Mouse (Mus musculus) macrophage (primary cell): ENCODE measurements around the gene Dcdc2c. TPM values are rescaled to one million over a fixed set of nuclear protein-coding genes. Genes with fewer than 3 reads are reported as not detected.

Source experiments
- H3K27ac ChIP-seq: fragments of 350-480 bp; formaldehyde crosslinking; 2 replicates; pipeline ENCODE4 v1.9.0; 2021
- H3K36me3 ChIP-seq: fragments of 350-480 bp; formaldehyde crosslinking; 2 replicates; pipeline ENCODE4 v1.9.0; 2021; ENCODE audit errors: inconsistent target
- H3K4me3 ChIP-seq: fragments of 350-480 bp; formaldehyde crosslinking; 2 replicates; pipeline ENCODE4 v1.9.0; 2021; ENCODE audit errors: inconsistent target
- H3K79me2 ChIP-seq: fragments of 350-480 bp; formaldehyde crosslinking; 2 replicates; pipeline ENCODE4 v1.9.0; 2021; ENCODE audit errors: inconsistent target
- WGBS: methylation state at CpG from one replicate; pipeline ENCODE4 v1.1.7; 2026; ENCODE audit warnings: inconsistent platforms; ENCODE audit not compliant: missing documents; 5-methylcytosine and 5-hydroxymethylcytosine counted together
- polyA plus RNA-seq: library from polyadenylated mRNA; stranded (reverse); fragments of 250-400 nt; gene quantifications from 3 replicates; pipeline ENCODE4 v1.2.4, GENCODE M21; 2018; ENCODE audit warnings: inconsistent platforms
- total RNA-seq, 78 experiments: library from RNA; depleted of rRNA; stranded (reverse); fragments of 250-400 nt; gene quantifications; 1 replicate in 9 of 78; 2 replicates in 24 of 78; 3 replicates in 43 of 78; 4 replicates in 2 of 78; pipeline ENCODE4 v1.2.4; 2018; ENCODE audit warnings: inconsistent platforms in 56 of 78

Dcdc2c gene
- 1 to 10 TPM in 1 of 26 experiments, under 1 TPM in 6, not detected in 19; 0.42 to 1.1 (median 0.71) TPM for total RNA-seq (2018; cell fraction: chromatin; rRNA removed)
- total RNA-seq (2018; cell fraction: cytosol; rRNA removed) = not detected
- under 1 TPM in 6 of 26 experiments, not detected in 20; 0.36 to 0.58 (median 0.48) TPM for total RNA-seq (2018; cell fraction: nucleus; rRNA removed)
- not detected in 3 replicates for polyA plus RNA-seq

GRCm38 (mm10) chr12:28552299-28552698, at the start of gene Dcdc2c:
Gene Dcdc2c (minus strand): TSS chr12:28552399.
- no peaks in the 10 kb centered on the region for H3K36me3 ChIP-seq
- no peak within 1 kb of the TSS for H3K4me3 ChIP-seq
- WGBS = 67% methylated on average over 15 of the region's 15 CpGs
- H3K27ac ChIP-seq = no peak within 1 kb of the TSS
- no peaks in the 10 kb centered on the region for H3K79me2 ChIP-seq

GRCm38 (mm10) chr12:28598526-28598991, 46.4 kb upstream of the Dcdc2c start:
- no peaks in the 10 kb centered on the region for H3K79me2 ChIP-seq
- no peak overlapping the region for H3K4me3 ChIP-seq
- 61% methylated on average over 2 of the region's 2 CpGs for WGBS
- H3K36me3 ChIP-seq = no peaks in the 10 kb centered on the region
- H3K27ac ChIP-seq = no peak overlapping the region

DNA sequence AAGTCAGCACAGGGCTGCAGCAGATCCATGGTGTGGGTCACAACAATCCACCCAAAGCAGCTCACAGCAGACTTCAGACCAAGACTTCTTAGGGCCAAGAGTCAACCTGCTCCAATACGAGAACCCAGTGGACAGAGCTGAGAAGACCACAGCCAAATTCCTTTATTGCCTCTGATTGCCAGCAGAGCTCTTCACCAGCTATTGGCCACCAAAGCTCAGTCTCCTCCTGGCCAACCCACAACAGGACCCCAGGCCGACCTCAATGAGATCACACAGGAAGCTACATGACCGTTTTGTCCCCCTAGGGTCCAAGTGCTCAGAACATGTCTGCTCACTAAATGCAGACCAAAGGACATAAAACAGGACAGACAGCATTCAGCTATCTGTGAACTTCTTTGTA, 45.9 kb upstream of the Dcdc2c start:
- WGBS = 35% methylated on average over 3 of the region's 3 CpGs
- no peaks in the 10 kb centered on the region for H3K36me3 ChIP-seq
- H3K79me2 ChIP-seq = no peaks in the 10 kb centered on the region
- H3K27ac ChIP-seq = no peak overlapping the region
- no peak overlapping the region for H3K4me3 ChIP-seq

GRCm38 (mm10) chr12:28597699-28598098, 45.5 kb upstream of the Dcdc2c start:
- Histone ChIP-seq H3K27ac (no peak overlapping the region), H3K4me3 (no peak overlapping the region), H3K36me3 (no peaks in the 10 kb centered on the region), H3K79me2 (no peaks in the 10 kb centered on the region)
- WGBS = 83% methylated on average over 9 of the region's 9 CpGs

DNA sequence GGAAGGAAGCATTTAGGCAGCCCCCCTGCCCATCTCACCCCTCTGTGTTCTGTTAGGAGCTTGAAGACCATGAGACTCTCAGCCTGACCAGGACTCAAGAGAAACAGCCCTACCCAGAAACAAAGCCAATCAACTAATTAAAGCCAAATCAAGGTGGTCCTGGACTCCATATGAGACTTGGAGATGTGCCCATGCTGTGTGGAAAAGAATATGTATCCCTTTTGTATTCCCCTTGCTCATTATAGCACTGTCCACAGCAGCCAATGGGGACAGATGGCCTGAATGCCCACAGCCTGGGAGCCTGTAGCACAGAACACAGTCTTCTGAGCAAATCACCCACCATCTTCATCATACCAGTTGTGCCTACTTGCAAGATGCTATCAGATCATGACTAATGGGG, 44.7 kb upstream of the Dcdc2c start:
- no peak overlapping the region for H3K27ac ChIP-seq
- H3K4me3 ChIP-seq = no peak overlapping the region

DNA sequence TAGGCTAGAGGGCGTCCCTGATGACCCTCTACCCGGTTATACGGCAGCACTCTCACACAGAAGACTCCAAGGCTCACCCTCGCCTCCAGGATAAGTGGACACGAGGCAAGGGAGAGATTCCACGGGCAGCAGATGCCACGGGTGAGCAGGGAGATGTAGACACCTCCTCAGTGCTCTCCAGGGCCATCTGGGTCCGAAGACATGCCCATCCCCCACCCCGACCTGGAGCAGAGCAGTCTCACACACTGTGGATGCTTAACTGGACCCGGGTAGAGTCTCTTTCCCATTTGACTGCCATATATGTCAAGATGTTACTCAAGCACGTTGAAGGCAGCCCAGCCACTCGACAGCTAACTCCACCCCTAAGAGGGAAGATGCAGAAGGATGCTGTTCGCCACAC, 38.2 kb upstream of the Dcdc2c start:
- Histone ChIP-seq H3K36me3 (no peaks in the 10 kb centered on the region), H3K27ac (no peak overlapping the region), H3K79me2 (no peaks in the 10 kb centered on the region), H3K4me3 (no peak overlapping the region)
- 62% methylated on average over 11 of the region's 13 CpGs for WGBS

More for the DNA sequence above, 44.7 kb upstream of the Dcdc2c start:
- no peaks in the 10 kb centered on the region for H3K36me3 ChIP-seq
- no peaks in the 10 kb centered on the region for H3K79me2 ChIP-seq

GRCm38 (mm10) chr12:28589090-28589868, 37.1 kb upstream of the Dcdc2c start:
- WGBS = 13% methylated on average over 24 of the region's 24 CpGs
- no peak overlapping the region for H3K4me3 ChIP-seq

DNA sequence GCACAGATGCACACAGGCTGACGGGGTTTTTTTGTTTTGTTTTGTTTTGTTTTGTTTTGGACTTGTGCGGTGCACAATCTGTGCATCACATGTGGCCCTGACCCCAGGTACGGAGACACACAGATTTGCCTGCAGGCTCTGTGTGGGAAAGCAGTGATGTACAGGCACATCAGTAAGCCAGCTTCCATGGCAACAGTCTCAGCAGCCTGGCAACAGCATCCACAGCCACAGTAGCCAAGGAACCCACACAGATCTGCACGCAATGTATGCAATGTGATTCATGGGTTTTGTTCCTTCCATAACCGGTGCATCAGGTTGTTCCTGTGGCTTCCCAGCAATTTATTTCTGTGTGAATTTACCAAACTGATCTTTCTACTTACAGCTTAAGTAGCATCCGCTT, 35.8 kb upstream of the Dcdc2c start:
- Histone ChIP-seq H3K36me3 (no peaks in the 10 kb centered on the region), H3K4me3 (no peak overlapping the region), H3K79me2 (no peaks in the 10 kb centered on the region), H3K27ac (no peak overlapping the region)
- WGBS = 87% methylated on average over 6 of the region's 6 CpGs

More at GRCm38 (mm10) chr12:28589090-28589868, 37.1 kb upstream of the Dcdc2c start:
- Histone ChIP-seq H3K36me3 (no peaks in the 10 kb centered on the region), H3K79me2 (no peaks in the 10 kb centered on the region), H3K27ac (no peak overlapping the region)

DNA sequence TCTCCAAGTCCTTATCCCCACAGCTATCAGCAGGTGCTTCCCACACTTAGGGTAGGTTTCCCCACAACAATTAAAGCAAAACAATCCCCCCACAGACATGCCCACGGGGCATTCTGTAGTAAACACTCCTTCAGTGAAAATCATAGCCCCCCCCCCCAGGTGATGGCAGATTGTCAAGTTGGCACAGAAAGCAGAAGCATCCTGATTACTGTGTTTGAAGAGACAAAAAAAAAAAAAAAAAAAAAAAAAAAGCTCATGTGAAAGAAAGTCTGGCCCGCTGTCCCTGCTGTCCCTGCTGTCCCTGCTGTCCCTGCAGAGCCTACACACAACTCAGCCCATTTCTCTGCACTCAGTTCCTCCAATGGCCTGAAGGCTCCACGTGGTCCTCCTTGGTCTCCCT, 31.8 kb upstream of the Dcdc2c start:
- no peaks in the 10 kb centered on the region for H3K79me2 ChIP-seq
- H3K4me3 ChIP-seq = no peak overlapping the region
- WGBS = 48% methylated on average over 3 of the region's 3 CpGs
- no peak overlapping the region for H3K27ac ChIP-seq
- H3K36me3 ChIP-seq = no peaks in the 10 kb centered on the region

DNA sequence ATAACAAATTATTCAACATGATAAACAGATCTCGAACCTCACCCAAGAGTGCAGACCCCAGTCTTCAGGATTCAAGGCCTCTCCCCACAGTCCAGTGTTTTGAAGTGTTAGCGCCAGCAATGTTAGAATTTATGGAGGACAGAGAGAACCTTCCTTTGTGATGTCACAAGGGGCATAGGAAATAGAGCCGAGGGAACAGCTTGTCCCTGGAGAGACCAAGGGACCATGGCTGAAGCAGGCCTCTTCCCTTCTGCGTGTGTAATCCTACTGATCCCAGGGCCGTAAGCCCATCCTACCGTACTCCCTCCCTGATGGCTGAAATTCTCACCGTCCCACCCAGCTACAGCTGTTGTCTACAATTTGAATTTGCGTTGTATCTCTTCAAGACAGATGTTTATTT, 30.2 kb upstream of the Dcdc2c start, which contains the start of gene Allc:
Gene Allc (minus strand): TSS at position 101 of the 400 bp plus-strand sequence.
- WGBS = 84% methylated on average over 8 of the region's 8 CpGs
- H3K4me3 ChIP-seq = no peak within 1 kb of the TSS
- H3K79me2 ChIP-seq = no peaks in the 10 kb centered on the region
- no peak within 1 kb of the TSS for H3K27ac ChIP-seq
- no peaks in the 10 kb centered on the region for H3K36me3 ChIP-seq

DNA sequence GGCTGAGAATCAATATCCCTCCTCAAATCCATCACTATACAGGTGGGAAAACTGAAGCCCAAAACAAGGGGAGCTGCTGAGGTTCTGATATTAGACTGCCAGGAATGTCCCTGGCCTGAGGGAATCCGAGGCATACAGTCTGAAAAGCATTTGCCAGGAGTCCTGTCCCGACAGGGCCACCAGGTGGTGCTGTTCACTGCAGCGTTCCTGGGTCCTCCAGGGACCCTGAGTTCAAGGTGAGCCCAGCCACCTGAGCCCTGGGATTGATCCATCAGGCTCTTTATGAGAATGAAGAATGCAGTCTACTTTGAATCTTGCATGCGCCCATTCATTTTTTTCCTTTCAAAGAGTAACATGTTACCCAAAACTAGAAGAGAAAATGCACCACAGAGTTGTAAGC, 26.9 kb upstream of the Dcdc2c start:
- WGBS = 44% methylated on average over 4 of the region's 4 CpGs
- H3K27ac ChIP-seq = no peak overlapping the region
- H3K36me3 ChIP-seq = no peaks in the 10 kb centered on the region
- H3K4me3 ChIP-seq = no peak overlapping the region
- H3K79me2 ChIP-seq = no peaks in the 10 kb centered on the region

DNA sequence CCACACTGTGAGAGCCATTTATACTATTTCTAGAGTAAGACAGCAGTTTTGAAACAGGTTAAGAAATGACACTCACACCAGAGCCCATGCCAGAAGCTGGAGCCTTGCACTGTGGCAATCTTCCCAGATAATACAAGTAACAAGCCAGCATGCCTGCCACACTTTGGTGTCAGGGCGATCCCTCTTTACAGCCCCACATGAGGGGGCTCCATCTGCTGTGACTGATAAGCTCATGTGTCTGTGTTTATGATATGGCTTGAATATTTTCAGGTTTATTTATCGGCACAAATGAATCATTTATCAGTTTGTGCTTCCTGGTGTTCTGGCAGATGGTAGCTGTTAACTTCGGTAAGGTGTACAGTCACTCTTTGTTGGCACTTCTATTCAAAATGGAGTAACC, 25.9 kb upstream of the Dcdc2c start:
- Histone ChIP-seq H3K36me3 (no peaks in the 10 kb centered on the region), H3K4me3 (no peak overlapping the region), H3K27ac (no peak overlapping the region), H3K79me2 (no peaks in the 10 kb centered on the region)
- WGBS = 89% methylated on average over 3 of the region's 3 CpGs

DNA sequence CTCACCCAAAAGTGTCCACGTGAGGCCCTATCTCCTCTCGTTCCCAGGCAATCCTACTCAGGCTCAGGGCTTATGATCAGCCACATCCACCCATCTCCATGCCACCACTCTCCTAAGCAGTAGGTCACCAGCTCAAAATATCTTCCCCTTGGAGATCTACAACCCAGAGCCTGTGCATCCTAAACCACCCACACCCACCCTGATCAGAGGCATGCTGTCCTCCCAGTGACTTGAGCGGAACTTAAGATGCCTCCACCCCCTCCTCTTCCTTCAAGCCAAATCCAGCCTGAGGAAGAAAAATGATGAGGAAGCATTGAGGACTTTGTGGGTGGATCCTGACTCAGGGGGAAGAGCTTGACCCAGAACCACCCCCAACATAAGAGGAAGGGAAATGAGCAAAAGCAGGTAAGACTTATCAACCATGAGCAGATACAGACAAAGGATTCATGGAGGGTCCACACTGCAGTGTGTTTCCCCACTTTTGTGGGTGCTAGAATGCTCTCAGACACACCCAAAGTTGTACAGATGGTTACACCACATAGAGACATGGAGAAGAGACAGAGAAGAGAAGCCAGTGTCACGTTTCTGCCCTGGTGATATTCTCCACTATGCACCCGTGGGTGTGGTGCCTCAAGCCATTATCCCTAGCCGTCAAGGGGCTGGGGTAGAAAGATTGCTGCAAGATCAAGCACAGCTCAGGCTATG, 23.3 kb upstream of the Dcdc2c start:
- Histone ChIP-seq H3K36me3 (no peaks in the 10 kb centered on the region), H3K27ac (no peak overlapping the region), H3K79me2 (no peaks in the 10 kb centered on the region), H3K4me3 (no peak overlapping the region)
- WGBS = 87% methylated on average over 6 of the region's 6 CpGs

GRCm38 (mm10) chr12:28572241-28572640, 20.0 kb upstream of the Dcdc2c start:
- no peaks in the 10 kb centered on the region for H3K79me2 ChIP-seq
- H3K36me3 ChIP-seq = no peaks in the 10 kb centered on the region
- H3K27ac ChIP-seq = no peak overlapping the region
- 95% methylated on average over 2 of the region's 2 CpGs for WGBS
- no peak overlapping the region for H3K4me3 ChIP-seq

GRCm38 (mm10) chr12:28551775-28552174, 424 bp downstream of the Dcdc2c start:
- WGBS = 72% methylated on average over 17 of the region's 18 CpGs
- Histone ChIP-seq H3K36me3 (no peaks in the 10 kb centered on the region), H3K4me3 (no peak overlapping the region), H3K27ac (no peak overlapping the region), H3K79me2 (no peaks in the 10 kb centered on the region)
